Mouse (Mus musculus) cortical plate, adult 2 months (tissue): ENCODE data around the gene Ednra.

Source experiments
- CTCF ChIP-seq: fragments of 200-500 bp; IDR thresholded peaks from 2 replicates; pipeline ENCODE4 v1.5.1; 2011; ENCODE audit warnings: mild to moderate bottlenecking, control low read depth, low read length; ENCODE audit not compliant: insufficient read depth; ENCODE audit errors: extremely low read depth
- POLR2A ChIP-seq: fragments of 200-500 bp; IDR thresholded peaks from 2 replicates; pipeline ENCODE4 v1.6.1; 2011; ENCODE audit warnings: mild to moderate bottlenecking, low read length, control low read depth; ENCODE audit not compliant: insufficient read depth; ENCODE audit errors: extremely low read depth

DNA sequence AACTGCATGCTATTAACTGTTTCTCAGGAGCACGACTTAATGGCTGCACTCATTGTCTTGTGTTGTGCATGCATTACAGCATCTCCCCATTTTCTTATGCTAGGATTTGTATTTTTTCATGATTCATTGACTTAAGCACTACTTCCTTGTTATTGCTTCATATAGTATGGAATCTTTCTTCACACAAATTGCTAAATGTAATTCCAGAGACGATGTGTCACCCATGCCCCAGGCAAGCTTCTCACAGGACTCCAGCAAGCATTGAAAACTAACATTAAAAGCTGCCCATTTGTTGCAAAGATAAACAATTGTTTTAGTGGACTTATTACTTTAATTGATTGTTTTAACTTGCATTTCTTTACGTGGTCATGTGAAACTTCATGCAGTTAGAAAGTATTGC is 38.7 kb upstream of the Ednra start:
- TF ChIP-seq CTCF = no peak
- TF ChIP-seq POLR2A = no peak
